Mouse (Mus musculus) CH12.LX (cell line): ENCODE measurements around the gene Agbl5. TPM values are rescaled to one million over a fixed set of nuclear protein-coding genes. Genes with fewer than 3 reads are reported as not detected.

ENCODE experiments used
- DNase-seq: peaks from one replicate; pipeline ENCODE4 v3.0.0-alpha.2; 2013; ENCODE audit errors: extremely low read depth
- H3K27ac ChIP-seq: 2 replicates; pipeline ENCODE4 v1.5.1; 2012; ENCODE audit warnings: low read depth, mild to moderate bottlenecking, control low read depth, moderate library complexity; ENCODE audit not compliant: insufficient read depth
- H3K27me3 ChIP-seq: replicated peaks from 2 replicates; pipeline ENCODE3; 2012; ENCODE audit warnings: inconsistent platforms
- H3K36me3 ChIP-seq, 2 experiments: replicated peaks in 1 of 2; 2 replicates each; pipeline versions ENCODE3 to v1.6.1; 2012; ENCODE audit warnings: inconsistent platforms in 1 of 2, low read length in 1 of 2, mild to moderate bottlenecking in 1 of 2, mixed read lengths in 1 of 2, moderate library complexity in 1 of 2; ENCODE audit not compliant: control insufficient read depth in 1 of 2, insufficient read depth in 1 of 2
- H3K4me1 ChIP-seq, 2 experiments: 2 replicates each; pipeline ENCODE4 v1.6.1; 2012; ENCODE audit warnings: inconsistent platforms in 1 of 2, moderate library complexity in 1 of 2; ENCODE audit not compliant: insufficient read depth in 2 of 2, control insufficient read depth in 1 of 2
- H3K4me2 ChIP-seq: 2 replicates; pipeline ENCODE4 v1.6.1; 2012; ENCODE audit warnings: low read depth, mild to moderate bottlenecking, control low read depth; ENCODE audit not compliant: poor library complexity, insufficient read depth, severe bottlenecking
- H3K4me3 ChIP-seq, 3 experiments: fragments of 150-350 bp in 1 of 3; sonication (generic) in 1 of 3; replicated peaks in 1 of 3; 2 replicates each; pipeline versions ENCODE3 to v1.5.1; 2011 to 2012; ENCODE audit warnings: low read depth in 2 of 3, low read length in 2 of 3, mild to moderate bottlenecking in 2 of 3, moderate library complexity in 2 of 3, control low read depth in 1 of 3, improper control_type of control experiment in 1 of 3, inconsistent platforms in 1 of 3, mixed read lengths in 1 of 3; ENCODE audit not compliant: poor library complexity in 1 of 3
- H3K79me2 ChIP-seq: replicated peaks from 2 replicates; pipeline ENCODE4 v1.6.1; 2012; ENCODE audit warnings: mild to moderate bottlenecking, moderate library complexity; ENCODE audit not compliant: control insufficient read depth, poor library complexity, insufficient read depth, severe bottlenecking; ENCODE audit errors: extremely low read depth
- H3K9ac ChIP-seq: 2 replicates; pipeline ENCODE4 v1.6.1; 2012; ENCODE audit warnings: low read depth, mild to moderate bottlenecking, control low read depth, moderate library complexity; ENCODE audit not compliant: insufficient read depth
- H3K9me3 ChIP-seq: replicated peaks from 2 replicates; pipeline ENCODE3; 2012; ENCODE audit warnings: low read length, inconsistent platforms, mixed read lengths
- CHD2 ChIP-seq: IDR thresholded peaks from 2 replicates; pipeline ENCODE4 v1.6.1; 2011; ENCODE audit warnings: low read length, improper control_type of control experiment
- CTCF ChIP-seq, 2 experiments: IDR thresholded peaks in 1 of 2; conservative IDR thresholded peaks in 1 of 2; 2 replicates each; pipeline ENCODE4 v1.5.1; 2011 to 2012; ENCODE audit warnings: low read depth in 2 of 2, low read length in 2 of 2, improper control_type of control experiment in 1 of 2, inconsistent platforms in 1 of 2, mild to moderate bottlenecking in 1 of 2, moderate library complexity in 1 of 2
- E2F4 ChIP-seq: IDR thresholded peaks from 2 replicates; pipeline ENCODE4 v1.6.1; 2011; ENCODE audit warnings: low read depth, low read length, improper control_type of control experiment; ENCODE audit not compliant: insufficient replicate concordance
- EP300 ChIP-seq: IDR thresholded peaks from 2 replicates; pipeline ENCODE4 v1.6.1; 2011; ENCODE audit warnings: low read length, improper control_type of control experiment
- ETS1 ChIP-seq: conservative IDR thresholded peaks from 2 replicates; pipeline ENCODE4 v1.6.1; 2012; ENCODE audit warnings: low read depth, mild to moderate bottlenecking, inconsistent platforms, low read length, improper control_type of control experiment, moderate library complexity
- GABPA ChIP-seq: IDR thresholded peaks from 2 replicates; pipeline ENCODE4 v1.6.1; 2012; ENCODE audit warnings: low read depth, low read length, improper control_type of control experiment, inconsistent platforms; ENCODE audit not compliant: insufficient replicate concordance
- HCFC1 ChIP-seq: IDR thresholded peaks from 2 replicates; pipeline ENCODE4 v1.6.1; 2012; ENCODE audit warnings: low read depth, mild to moderate bottlenecking, inconsistent platforms, low read length, improper control_type of control experiment
- JUN ChIP-seq: IDR thresholded peaks from 2 replicates; pipeline ENCODE4 v1.6.1; 2011; ENCODE audit warnings: low read depth, mild to moderate bottlenecking, low read length, improper control_type of control experiment, moderate library complexity; ENCODE audit not compliant: insufficient read depth
- JUND ChIP-seq: conservative IDR thresholded peaks from 2 replicates; pipeline ENCODE4 v1.6.1; 2011; ENCODE audit warnings: low read depth, low read length, improper control_type of control experiment
- KAT2A ChIP-seq: IDR thresholded peaks from 2 replicates; pipeline ENCODE4 v1.6.1; 2012; ENCODE audit warnings: low read length, improper control_type of control experiment, inconsistent platforms; ENCODE audit not compliant: insufficient replicate concordance
- MAFK ChIP-seq: IDR thresholded peaks from 2 replicates; pipeline ENCODE4 v1.6.1; 2011; ENCODE audit warnings: low read length, improper control_type of control experiment; ENCODE audit not compliant: insufficient replicate concordance
- MEF2A ChIP-seq: IDR thresholded peaks from 2 replicates; pipeline ENCODE4 v1.6.1; 2014; ENCODE audit warnings: low read depth, mild to moderate bottlenecking, inconsistent platforms, low read length, improper control_type of control experiment, borderline replicate concordance
- MXI1 ChIP-seq: IDR thresholded peaks from 2 replicates; pipeline ENCODE4 v1.6.1; 2011; ENCODE audit warnings: mild to moderate bottlenecking, low read depth, low read length, improper control_type of control experiment
- MYC ChIP-seq: IDR thresholded peaks from 2 replicates; pipeline ENCODE4 v1.6.1; 2011; ENCODE audit warnings: low read depth, mild to moderate bottlenecking, improper control_type of control experiment, low read length
- NELFE ChIP-seq: IDR thresholded peaks from 2 replicates; pipeline ENCODE4 v1.6.1; 2011; ENCODE audit warnings: low read depth, low read length, improper control_type of control experiment
- NRF1 ChIP-seq: IDR thresholded peaks from 2 replicates; pipeline ENCODE4 v1.6.1; 2014; ENCODE audit warnings: low read depth, mild to moderate bottlenecking, inconsistent platforms, low read length, improper control_type of control experiment, moderate library complexity
- POLR2A ChIP-seq: IDR thresholded peaks from 2 replicates; pipeline ENCODE4 v1.6.1; 2011; ENCODE audit warnings: low read depth, mild to moderate bottlenecking, improper control_type of control experiment, low read length
- RAD21 ChIP-seq: IDR thresholded peaks from 2 replicates; pipeline ENCODE4 v1.6.1; 2011; ENCODE audit warnings: low read depth, mild to moderate bottlenecking, low read length, improper control_type of control experiment, moderate library complexity
- RCOR1 ChIP-seq: conservative IDR thresholded peaks from 2 replicates; pipeline ENCODE4 v1.6.1; 2012; ENCODE audit warnings: low read depth, mild to moderate bottlenecking, inconsistent platforms, low read length, improper control_type of control experiment
- SIN3A ChIP-seq: IDR thresholded peaks from 2 replicates; pipeline ENCODE4 v1.6.1; 2012; ENCODE audit warnings: low read length, improper control_type of control experiment, inconsistent platforms
- SMC3 ChIP-seq: IDR thresholded peaks from 2 replicates; pipeline ENCODE4 v1.6.1; 2011; ENCODE audit warnings: low read depth, low read length, improper control_type of control experiment
- TBP ChIP-seq: conservative IDR thresholded peaks from 2 replicates; pipeline ENCODE4 v1.6.1; 2011; ENCODE audit warnings: low read depth, low read length, improper control_type of control experiment
- TCF12 ChIP-seq: IDR thresholded peaks from 2 replicates; pipeline ENCODE4 v1.6.1; 2014; ENCODE audit warnings: low read depth, mild to moderate bottlenecking, inconsistent platforms, low read length, improper control_type of control experiment
- UBTF ChIP-seq: IDR thresholded peaks from 2 replicates; pipeline ENCODE4 v1.6.1; 2012; ENCODE audit warnings: low read depth, mild to moderate bottlenecking, inconsistent platforms, low read length, improper control_type of control experiment, moderate library complexity
- USF1 ChIP-seq: IDR thresholded peaks from 2 replicates; pipeline ENCODE4 v1.6.1; 2014; ENCODE audit warnings: low read depth, mild to moderate bottlenecking, inconsistent platforms, low read length, improper control_type of control experiment
- ZC3H11A ChIP-seq: IDR thresholded peaks from 2 replicates; pipeline ENCODE4 v1.6.1; 2012; ENCODE audit warnings: low read depth, mild to moderate bottlenecking, inconsistent platforms, low read length, improper control_type of control experiment
- ZKSCAN1 ChIP-seq: IDR thresholded peaks from 2 replicates; pipeline ENCODE4 v1.6.1; 2012; ENCODE audit warnings: low read depth, inconsistent platforms, low read length, improper control_type of control experiment, borderline replicate concordance
- ZMIZ1 ChIP-seq: IDR thresholded peaks from 2 replicates; pipeline ENCODE4 v1.6.1; 2012; ENCODE audit warnings: low read depth, mild to moderate bottlenecking, inconsistent platforms, low read length, improper control_type of control experiment
- ZNF384 ChIP-seq: IDR thresholded peaks from 2 replicates; pipeline ENCODE4 v1.6.1; 2012; ENCODE audit warnings: low read depth, low read length, improper control_type of control experiment, inconsistent platforms
- dilution Hi-C: fragments of 300-500 bp; cut with MboI; formaldehyde crosslinking; loops from 2 replicates; pipeline ENCODE4 v1.14.3; 2020; ENCODE audit warnings: low sequenced_read_pairs; ENCODE audit not compliant: extremely low pct_unique_long_range_greater_than_20kb, extremely low pct_ligation_motif_present
- in situ Hi-C: fragments of 300-500 bp; cut with MboI; formaldehyde crosslinking; loops from 3 replicates; pipeline ENCODE4 v1.14.3; 2019; ENCODE audit warnings: low sequenced_read_pairs, low pct_ligation_motif_present, low pct_unique_long_range_greater_than_20kb, mixed read lengths
- polyA plus RNA-seq: library from polyadenylated mRNA; unstranded; fragments of >175 nt; gene quantifications from 2 replicates; pipeline ENCODE4 v1.2.1, GENCODE M21; 2012; ENCODE audit warnings: low read depth; ENCODE audit not compliant: insufficient read length
- total RNA-seq, 2 experiments: library from RNA; depleted of rRNA; stranded (reverse); fragments of 300-350 nt in 1 of 2; fragments of >200 nt in 1 of 2; gene quantifications; 2 replicates each; pipeline ENCODE4 v1.2.3; 2012 to 2014

The Agbl5 gene
- total and polyA plus RNA-seq, 3 experiments: 4.1 to 11.6 (median 9.3) TPM

GRCm38 (mm10) chr5:30921256-30922033 is 33.0 kb downstream of the Agbl5 start, which contains the start of gene Khk (continued):
- no peak for TF ChIP-seq NRF1
- TF ChIP-seq SMC3: peak; percentile 36
- 0 out of 2 replicates have a peak, but pooled peaks have one; percentile 67 for TF ChIP-seq SIN3A
- no peak for TF ChIP-seq TBP
- no peak for TF ChIP-seq MYC
- TF ChIP-seq GABPA: no peak
- no peak for TF ChIP-seq E2F4
- peak; percentile 36; the same call in 1 of the 2 replicates for TF ChIP-seq ZNF384
- no peak for TF ChIP-seq ZC3H11A
- peak; percentile 35; the same call in 1 of the 2 replicates for TF ChIP-seq NELFE
- 0 out of 2 replicates have a peak, but pooled peaks have one; percentile 40 for TF ChIP-seq ZMIZ1
- no peak for TF ChIP-seq RCOR1
- no peak for TF ChIP-seq UBTF
- 0 out of 2 replicates have a peak, but pooled peaks have one; percentile 29 for TF ChIP-seq MXI1
- peak; percentile 51 for TF ChIP-seq HCFC1
- no peak for TF ChIP-seq JUN
- TF ChIP-seq TCF12: no peak
- TF ChIP-seq KAT2A: no peak
- TF ChIP-seq CTCF (conservative IDR thresholded peaks at IDR 0.05 in 1 of 2, IDR thresholded peaks at IDR 0.05 in 1 of 2; ENCODE audit: low read depth in 2 of 2, low read length in 2 of 2): peak; percentile 54 to 81; a peak in 3 of 4 replicates
- peak; percentile 44; the same call in 1 of the 2 replicates for TF ChIP-seq POLR2A
- TF ChIP-seq ETS1: no peak
- TF ChIP-seq EP300: no peak

- TF ChIP-seq CHD2 (no peak), MEF2A (no peak), HCFC1 (no peak), ZKSCAN1 (no peak), E2F4 (no peak), MAFK (no peak), JUND (no peak), USF1 (no peak), KAT2A (no peak), GABPA (no peak), NELFE (no peak), POLR2A (no peak), EP300 (no peak), RAD21 (no peak), CTCF (conservative IDR thresholded peaks at IDR 0.05 in 1 of 2, IDR thresholded peaks at IDR 0.05 in 1 of 2; ENCODE audit: low read depth in 2 of 2, low read length in 2 of 2) (no peak), ZNF384 (no peak)
- Histone ChIP-seq H3K9me3 (no peaks in the 10 kb centered on the region), H3K27me3 (peaks cover 86% of the 10 kb centered on the region), H3K4me1 (peaks cover 8 to 36% of the 10 kb centered on the region in 2 experiments; a peak in 3 of 4 replicates), H3K79me2 (no peaks in the 10 kb centered on the region), H3K36me3 (no peaks in the 10 kb centered on the region), H3K4me2 (no peak overlapping the region), H3K9ac (no peak overlapping the region), H3K4me3 (no peak overlapping the region), H3K27ac (no peak overlapping the region)
- dilution Hi-C loops (no loop called here), in situ Hi-C loops (loop anchor here (5.0 kb wide), 1 partner anchor 120 kb away; no protein-coding TSS in a partner anchor)
- no peak for DNase-seq
Observed at GRCm38 (mm10) chr5:30922581-30923041, 34.1 kb downstream of the Agbl5 start.
